Mouse (Mus musculus) testis, adult 2 months (tissue): ENCODE data around the gene Gm11034.

ENCODE experiments used
- CTCF ChIP-seq: fragments of 200-500 bp; IDR thresholded peaks from 2 replicates; pipeline ENCODE4 v1.5.1; 2012; ENCODE audit warnings: low read depth, mild to moderate bottlenecking, inconsistent platforms, low read length, moderate library complexity; ENCODE audit not compliant: control insufficient read depth, insufficient read depth, insufficient replicate concordance
- POLR2A ChIP-seq: fragments of 200-500 bp; IDR thresholded peaks from 2 replicates; pipeline ENCODE4 v1.6.1; 2012; ENCODE audit warnings: low read depth, mild to moderate bottlenecking, inconsistent platforms, low read length, moderate library complexity; ENCODE audit not compliant: control insufficient read depth

GRCm38 (mm10) chr8:72262756-72263155 is 49.3 kb upstream of the Gm11034 start:
- no peak for TF ChIP-seq CTCF
- no peak for TF ChIP-seq POLR2A
